Mouse (Mus musculus) neural tube, embryonic 10.5 days (tissue): ENCODE results near the gene Ccr1.

Source experiments
- DNase-seq: peaks from one replicate; pipeline ENCODE4 v3.0.0-alpha.2; 2017; ENCODE audit warnings: low spot score; ENCODE audit errors: extremely low spot score

Gene Ccr1

GRCm38 (mm10) chr9:123927281-123927960 is 41.1 kb downstream of the Ccr1 start:
- no peak for DNase-seq

- peak; percentile 34 for DNase-seq
Observed at GRCm38 (mm10) chr9:123926041-123926440, 42.5 kb downstream of the Ccr1 start.

- DNase-seq: peak; percentile 86
Observed at GRCm38 (mm10) chr9:123925101-123925946, 43.2 kb downstream of the Ccr1 start.

- DNase-seq: peak; percentile 86
Observed at GRCm38 (mm10) chr9:123924589-123925066, 43.9 kb downstream of the Ccr1 start.

GRCm38 (mm10) chr9:123924035-123924434 is 44.5 kb downstream of the Ccr1 start:
- peak; percentile 73 for DNase-seq

GRCm38 (mm10) chr9:123923146-123923991 is 45.1 kb downstream of the Ccr1 start:
- DNase-seq: peak; percentile 42
